Mouse (Mus musculus) lung, embryonic 14.5 days (tissue): ENCODE measurements around the gene Eif3k. TPM values are rescaled to one million over a fixed set of nuclear protein-coding genes. Genes with fewer than 3 reads are reported as not detected.
A peak's percentile ranks its signal among the peaks of the same experiment; 100 is the strongest.

ENCODE experiments used
- ATAC-seq: fragments of 200-750 bp; cut with Nextera tagmentation; 2 replicates; pipeline ENCODE4 v1.8.0; 2017; ENCODE audit warnings: mild to moderate bottlenecking, moderate TSS enrichment, moderate library complexity; ENCODE audit not compliant: insufficient read depth
- DNase-seq: peaks from one replicate; pipeline ENCODE4 v3.0.0-alpha.2; 2015
- H3K27ac ChIP-seq: fragments of 300-500 bp; sonication (generic); 2 replicates; pipeline ENCODE4 v1.5.1; 2014; ENCODE audit warnings: low read depth, mild to moderate bottlenecking, moderate library complexity
- H3K27me3 ChIP-seq: fragments of 300-500 bp; sonication (generic); 2 replicates; pipeline ENCODE4 v1.6.1; 2014; ENCODE audit warnings: low read length, control low read depth; ENCODE audit not compliant: insufficient read depth
- H3K36me3 ChIP-seq: fragments of 300-500 bp; sonication (generic); 2 replicates; pipeline ENCODE4 v1.6.1; 2014; ENCODE audit warnings: control low read depth; ENCODE audit not compliant: insufficient read depth
- H3K4me1 ChIP-seq: fragments of 300-500 bp; sonication (generic); 2 replicates; pipeline ENCODE4 v1.6.1; 2014; ENCODE audit warnings: antibody characterized with exemption, control low read depth; ENCODE audit not compliant: insufficient read depth
- H3K4me2 ChIP-seq: fragments of 300-500 bp; sonication (generic); 2 replicates; pipeline ENCODE4 v1.6.1; 2014; ENCODE audit warnings: mild to moderate bottlenecking
- H3K4me3 ChIP-seq: fragments of 300-500 bp; sonication (generic); 2 replicates; pipeline ENCODE4 v1.5.1; 2014; ENCODE audit warnings: low read depth, low read length
- H3K9ac ChIP-seq: fragments of 300-500 bp; sonication (generic); 2 replicates; pipeline ENCODE4 v1.6.1; 2014
- H3K9me3 ChIP-seq: fragments of 300-500 bp; sonication (generic); 2 replicates; pipeline ENCODE4 v1.6.1; 2016; ENCODE audit warnings: low read depth, low read length, control low read depth
- CTCF ChIP-seq: IDR thresholded peaks from 2 replicates; pipeline ENCODE4 v1.5.1; 2016; ENCODE audit warnings: antibody characterized with exemption, low read depth
- WGBS: fragments of 180-500 bp; shearing (Covaris S2); extraction: QIAGEN DNeasy Blood & Tissue Kit; methylation state at CpG from one replicate; pipeline ENCODE4 v1.1.7; 2014; 5-methylcytosine and 5-hydroxymethylcytosine counted together
- polyA plus RNA-seq: library from polyadenylated mRNA; unstranded; fragments of >200 nt; fragmentation: Nextera tagmentation; extraction: Ambion mirVana; gene quantifications from 2 replicates; pipeline ENCODE4 v1.2.1, GENCODE M21; 2014

Eif3k gene
- polyA plus RNA-seq, 1 experiment from 2014 or later = 398 TPM

DNA sequence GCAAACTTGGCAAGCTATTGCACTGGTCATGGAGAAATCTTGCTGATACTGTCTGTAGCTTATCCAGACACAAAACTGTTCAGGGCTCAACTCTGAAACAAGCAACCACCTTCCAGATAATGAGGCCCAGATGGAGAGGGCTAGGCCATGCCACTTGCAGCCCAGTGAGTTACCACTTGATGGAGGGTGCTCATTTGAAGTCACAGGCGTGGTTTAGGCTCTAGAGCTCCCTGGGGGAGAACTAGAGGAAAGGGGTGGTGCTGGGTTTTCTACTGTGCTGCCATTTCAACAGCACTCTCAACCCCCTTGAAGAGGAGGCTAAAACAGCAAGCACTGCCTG lies 35.4 kb downstream of the Eif3k start:
- Histone ChIP-seq H3K27me3 (no peaks in the 10 kb centered on the region), H3K4me3 (no peak overlapping the region), H3K9me3 (no peaks in the 10 kb centered on the region), H3K4me1 (peaks cover 62% of the 10 kb centered on the region), H3K9ac (peak overlapping the region; percentile 33; the same call in 1 of the 2 replicates), H3K27ac (peak overlapping the region; percentile 95), H3K36me3 (peaks cover 16% of the 10 kb centered on the region; the same call in 1 of the 2 replicates), H3K4me2 (peak overlapping the region; percentile 46)
- DNase-seq = no peak
- no peak for TF ChIP-seq CTCF
- ATAC-seq = peak; percentile 21; the same call in 1 of the 2 replicates
- WGBS = 7% methylated on average over 1 of the region's 1 CpGs

- H3K27me3 ChIP-seq = no peaks in the 10 kb centered on the region
- DNase-seq = peak; percentile 79
- peak overlapping the region; percentile 95 for H3K27ac ChIP-seq
- H3K4me1 ChIP-seq = peaks cover 61% of the 10 kb centered on the region
- H3K9ac ChIP-seq = peak overlapping the region; percentile 33; the same call in 1 of the 2 replicates
- H3K4me2 ChIP-seq = peak overlapping the region; percentile 46
- peak; percentile 74 for ATAC-seq
- WGBS = 12% methylated on average over 10 of the region's 10 CpGs
- H3K4me3 ChIP-seq = no peak overlapping the region
- no peaks in the 10 kb centered on the region for H3K9me3 ChIP-seq
- no peak for TF ChIP-seq CTCF
- H3K36me3 ChIP-seq = peaks cover 20% of the 10 kb centered on the region; the same call in 1 of the 2 replicates
Measured at GRCm38 (mm10) chr7:28945416-28946270, 36.0 kb downstream of the Eif3k start.

- no peak for DNase-seq
- peaks cover 60% of the 10 kb centered on the region for H3K4me1 ChIP-seq
- 33% methylated on average over 6 of the region's 6 CpGs for WGBS
- H3K4me3 ChIP-seq = no peak overlapping the region
- peak overlapping the region; percentile 95 for H3K27ac ChIP-seq
- H3K9me3 ChIP-seq = no peaks in the 10 kb centered on the region
- TF ChIP-seq CTCF = no peak
- ATAC-seq = no peak
- H3K4me2 ChIP-seq = peak overlapping the region; percentile 46
- no peaks in the 10 kb centered on the region for H3K27me3 ChIP-seq
- peaks cover 20% of the 10 kb centered on the region; the same call in 1 of the 2 replicates for H3K36me3 ChIP-seq
- H3K9ac ChIP-seq = no peak overlapping the region
Measured at GRCm38 (mm10) chr7:28944756-28945415, 36.8 kb downstream of the Eif3k start.

DNA sequence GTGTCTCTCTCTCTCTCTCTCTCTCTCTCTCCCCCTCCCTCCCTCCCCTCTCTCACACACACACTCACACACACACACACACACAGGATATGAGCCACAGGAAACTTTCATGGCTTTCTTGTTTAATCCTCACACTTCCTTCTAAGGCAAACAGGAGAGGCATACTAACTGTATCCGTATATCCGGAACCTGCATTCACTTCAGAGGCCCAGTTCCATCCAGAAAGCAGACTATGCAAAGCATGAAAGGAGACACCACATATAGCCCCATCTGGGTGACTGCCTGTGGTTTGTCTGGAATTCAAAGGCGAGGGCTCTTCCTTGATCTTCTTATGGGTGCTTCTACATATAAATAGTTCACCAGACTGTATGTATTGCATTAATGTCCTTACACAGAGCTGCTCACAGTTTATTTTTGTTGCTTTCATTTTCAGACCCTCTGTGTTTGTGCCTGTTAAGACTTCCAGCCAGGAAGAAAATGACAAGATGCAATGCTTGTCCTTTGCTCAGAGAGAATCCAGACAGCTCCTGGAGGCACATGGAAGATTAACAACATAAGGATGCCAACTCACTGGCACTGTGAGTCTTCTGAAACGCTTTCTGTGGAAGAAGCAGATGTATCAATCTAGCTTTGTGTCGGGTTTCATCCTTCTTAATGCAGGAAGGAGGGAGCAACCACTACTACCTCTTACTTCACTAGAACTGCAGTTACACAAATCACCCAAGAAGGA lies 38.0 kb downstream of the Eif3k start:
- Histone ChIP-seq H3K9ac (no peak overlapping the region), H3K36me3 (peaks cover 15% of the 10 kb centered on the region; the same call in 1 of the 2 replicates), H3K9me3 (no peaks in the 10 kb centered on the region), H3K4me2 (peak overlapping the region; percentile 10; the same call in 1 of the 2 replicates), H3K27ac (peak overlapping the region; percentile 95), H3K4me3 (no peak overlapping the region), H3K27me3 (no peaks in the 10 kb centered on the region), H3K4me1 (peaks cover 52% of the 10 kb centered on the region)
- peak; percentile 42; the same call in 1 of the 2 replicates for ATAC-seq
- TF ChIP-seq CTCF = no peak
- WGBS = 37% methylated on average over 5 of the region's 5 CpGs
- peak; percentile 54 for DNase-seq

GRCm38 (mm10) chr7:28941542-28941941 lies 40.1 kb downstream of the Eif3k start:
- no peak for TF ChIP-seq CTCF
- DNase-seq (no peak), ATAC-seq (no peak)
- peaks cover 15% of the 10 kb centered on the region; the same call in 1 of the 2 replicates for H3K36me3 ChIP-seq
- no peak overlapping the region for H3K9ac ChIP-seq
- peaks cover 42% of the 10 kb centered on the region for H3K4me1 ChIP-seq
- H3K4me2 ChIP-seq = no peak overlapping the region
- peak overlapping the region; percentile 75 for H3K27ac ChIP-seq
- no peaks in the 10 kb centered on the region for H3K9me3 ChIP-seq
- 43% methylated on average over 4 of the region's 4 CpGs for WGBS
- no peaks in the 10 kb centered on the region for H3K27me3 ChIP-seq
- H3K4me3 ChIP-seq = no peak overlapping the region

- Histone ChIP-seq H3K27me3 (no peaks in the 10 kb centered on the region), H3K4me3 (no peak overlapping the region), H3K36me3 (peaks cover 15% of the 10 kb centered on the region; the same call in 1 of the 2 replicates), H3K27ac (peak overlapping the region; percentile 75), H3K4me2 (0 out of 2 replicates have a peak overlapping the region, but pooled peaks have one; percentile 5), H3K9ac (no peak overlapping the region), H3K9me3 (no peaks in the 10 kb centered on the region), H3K4me1 (peaks cover 41% of the 10 kb centered on the region)
- WGBS = 54% methylated on average over 4 of the region's 4 CpGs
- no peak for TF ChIP-seq CTCF
- DNase-seq (peak; percentile 53), ATAC-seq (no peak)
Measured at GRCm38 (mm10) chr7:28941129-28941528, 40.5 kb downstream of the Eif3k start.
